Mouse (Mus musculus) neural tube, embryonic 15.5 days (tissue): ENCODE measurements around the gene Crybg1. TPM values are rescaled to one million over a fixed set of nuclear protein-coding genes. Genes with fewer than 3 reads are reported as not detected.

Experiments used
- ATAC-seq: fragments of 200-750 bp; cut with Nextera tagmentation; 2 replicates; pipeline ENCODE4 v1.8.0; 2017; ENCODE audit warnings: mild to moderate bottlenecking, moderate TSS enrichment, moderate library complexity; ENCODE audit not compliant: low FRiP score
- H3K27ac ChIP-seq: fragments of 300-500 bp; sonication (generic); replicated peaks from 2 replicates; pipeline ENCODE4 v1.5.1; 2015; ENCODE audit warnings: mild to moderate bottlenecking, inconsistent platforms
- H3K27me3 ChIP-seq: fragments of 300-500 bp; sonication (generic); replicated peaks from 2 replicates; pipeline ENCODE4 v1.6.1; 2015; ENCODE audit warnings: inconsistent platforms
- H3K36me3 ChIP-seq: fragments of 300-500 bp; sonication (generic); 2 replicates; pipeline ENCODE4 v1.6.1; 2015; ENCODE audit warnings: inconsistent platforms
- H3K4me1 ChIP-seq: fragments of 300-500 bp; sonication (generic); 2 replicates; pipeline ENCODE4 v1.6.1; 2015; ENCODE audit warnings: inconsistent platforms
- H3K4me2 ChIP-seq: fragments of 300-500 bp; sonication (generic); 2 replicates; pipeline ENCODE4 v1.6.1; 2015; ENCODE audit warnings: inconsistent platforms, mild to moderate bottlenecking, moderate library complexity
- H3K4me3 ChIP-seq: fragments of 300-500 bp; sonication (generic); replicated peaks from 2 replicates; pipeline ENCODE4 v1.5.1; 2015; ENCODE audit warnings: mild to moderate bottlenecking, inconsistent platforms
- H3K9ac ChIP-seq: fragments of 300-500 bp; sonication (generic); replicated peaks from 2 replicates; pipeline ENCODE4 v1.6.1; 2015; ENCODE audit warnings: mild to moderate bottlenecking, inconsistent platforms
- H3K9me3 ChIP-seq: fragments of 300-500 bp; sonication (generic); replicated peaks from 2 replicates; pipeline ENCODE4 v1.6.1; 2016; ENCODE audit warnings: inconsistent platforms
- WGBS: fragments of 180-500 bp; shearing (Covaris S2); methylation state at CpG from one replicate; pipeline ENCODE4 v1.1.7; 2015; ENCODE audit warnings: mixed read lengths; 5-methylcytosine and 5-hydroxymethylcytosine counted together
- polyA plus RNA-seq: library from polyadenylated mRNA; unstranded; fragments of >200 nt; fragmentation: Nextera tagmentation; extraction: Ambion mirVana; gene quantifications from 2 replicates; pipeline ENCODE4 v1.2.1, GENCODE M21; 2015

Gene Crybg1
- polyA plus RNA-seq, 1 experiment from 2014 or later = 0.12 TPM

- no peak overlapping the region for H3K27ac ChIP-seq
- no peaks in the 10 kb centered on the region for H3K36me3 ChIP-seq
- H3K4me2 ChIP-seq = no peak overlapping the region
- ATAC-seq = no peak
- no peaks in the 10 kb centered on the region for H3K9me3 ChIP-seq
- H3K9ac ChIP-seq = no peak overlapping the region
- H3K4me3 ChIP-seq = no peak overlapping the region
- 77% methylated on average over 1 of the region's 1 CpGs for WGBS
- no peaks in the 10 kb centered on the region for H3K4me1 ChIP-seq
- no peaks in the 10 kb centered on the region for H3K27me3 ChIP-seq
Observed at GRCm38 (mm10) chr10:44026105-44026504, 122.5 kb downstream of the Crybg1 start.

GRCm38 (mm10) chr10:44024705-44025104 is 123.9 kb downstream of the Crybg1 start:
- no peaks in the 10 kb centered on the region for H3K4me1 ChIP-seq
- 74% methylated on average over 10 of the region's 10 CpGs for WGBS
- ATAC-seq = no peak
- H3K27me3 ChIP-seq = no peaks in the 10 kb centered on the region
- H3K4me2 ChIP-seq = no peak overlapping the region
- H3K9me3 ChIP-seq = no peaks in the 10 kb centered on the region
- H3K4me3 ChIP-seq = no peak overlapping the region
- no peak overlapping the region for H3K27ac ChIP-seq
- no peaks in the 10 kb centered on the region for H3K36me3 ChIP-seq
- H3K9ac ChIP-seq = no peak overlapping the region

- Histone ChIP-seq H3K27me3 (no peaks in the 10 kb centered on the region), H3K9me3 (no peaks in the 10 kb centered on the region), H3K4me3 (no peak overlapping the region), H3K4me2 (no peak overlapping the region), H3K4me1 (no peaks in the 10 kb centered on the region), H3K27ac (no peak overlapping the region), H3K36me3 (no peaks in the 10 kb centered on the region), H3K9ac (no peak overlapping the region)
- ATAC-seq = no peak
- WGBS = 82% methylated on average over 4 of the region's 4 CpGs
Observed at GRCm38 (mm10) chr10:44020141-44020540, 128.5 kb downstream of the Crybg1 start.

- WGBS = 86% methylated on average over 4 of the region's 4 CpGs
- H3K9ac ChIP-seq = no peak overlapping the region
Observed at GRCm38 (mm10) chr10:44018562-44018961, 130.1 kb downstream of the Crybg1 start.

GRCm38 (mm10) chr10:44015631-44016030 is 133.0 kb downstream of the Crybg1 start:
- no peak overlapping the region for H3K4me3 ChIP-seq

More at GRCm38 (mm10) chr10:44018562-44018961, 130.1 kb downstream of the Crybg1 start:
- H3K36me3 ChIP-seq = no peaks in the 10 kb centered on the region
- H3K4me3 ChIP-seq = no peak overlapping the region
- no peak overlapping the region for H3K27ac ChIP-seq
- H3K9me3 ChIP-seq = no peaks in the 10 kb centered on the region
- no peaks in the 10 kb centered on the region for H3K4me1 ChIP-seq
- no peaks in the 10 kb centered on the region for H3K27me3 ChIP-seq
- H3K4me2 ChIP-seq = no peak overlapping the region
- no peak for ATAC-seq

GRCm38 (mm10) chr10:44013885-44014284 is 134.8 kb downstream of the Crybg1 start:
- ATAC-seq = no peak
- 62% methylated on average over 4 of the region's 4 CpGs for WGBS

More at GRCm38 (mm10) chr10:44015631-44016030, 133.0 kb downstream of the Crybg1 start:
- Histone ChIP-seq H3K4me2 (no peak overlapping the region), H3K27me3 (no peaks in the 10 kb centered on the region), H3K4me1 (no peaks in the 10 kb centered on the region), H3K9me3 (no peaks in the 10 kb centered on the region), H3K9ac (no peak overlapping the region), H3K27ac (no peak overlapping the region), H3K36me3 (no peaks in the 10 kb centered on the region)
- no peak for ATAC-seq
- WGBS = 92% methylated on average over 2 of the region's 2 CpGs

GRCm38 (mm10) chr10:44011408-44011807 is 137.2 kb downstream of the Crybg1 start:
- Histone ChIP-seq H3K4me2 (no peak overlapping the region), H3K4me1 (no peaks in the 10 kb centered on the region; the same call in 1 of the 2 replicates), H3K9ac (no peak overlapping the region), H3K36me3 (no peaks in the 10 kb centered on the region), H3K9me3 (no peaks in the 10 kb centered on the region), H3K4me3 (no peak overlapping the region), H3K27me3 (peaks cover 11% of the 10 kb centered on the region), H3K27ac (no peak overlapping the region)
- 81% methylated on average over 7 of the region's 7 CpGs for WGBS
- ATAC-seq = no peak

More at GRCm38 (mm10) chr10:44013885-44014284, 134.8 kb downstream of the Crybg1 start:
- H3K27me3 ChIP-seq = no peaks in the 10 kb centered on the region
- H3K4me1 ChIP-seq = no peaks in the 10 kb centered on the region
- no peaks in the 10 kb centered on the region for H3K36me3 ChIP-seq
- no peak overlapping the region for H3K27ac ChIP-seq
- no peak overlapping the region for H3K9ac ChIP-seq
- no peak overlapping the region for H3K4me3 ChIP-seq
- H3K4me2 ChIP-seq = no peak overlapping the region
- no peaks in the 10 kb centered on the region for H3K9me3 ChIP-seq

GRCm38 (mm10) chr10:44008808-44009207 is 139.8 kb downstream of the Crybg1 start:
- Histone ChIP-seq H3K4me2 (no peak overlapping the region), H3K4me3 (no peak overlapping the region), H3K9ac (no peak overlapping the region), H3K36me3 (no peaks in the 10 kb centered on the region), H3K27me3 (peaks cover 37% of the 10 kb centered on the region), H3K4me1 (peaks cover 18% of the 10 kb centered on the region), H3K27ac (no peak overlapping the region), H3K9me3 (no peaks in the 10 kb centered on the region)
- no peak for ATAC-seq

GRCm38 (mm10) chr10:44006815-44007214 is 141.8 kb downstream of the Crybg1 start:
- H3K9ac ChIP-seq = no peak overlapping the region
- ATAC-seq = no peak
- H3K27me3 ChIP-seq = peaks cover 57% of the 10 kb centered on the region
- H3K4me2 ChIP-seq = no peak overlapping the region
- H3K9me3 ChIP-seq = no peaks in the 10 kb centered on the region
- WGBS = 84% methylated on average over 4 of the region's 4 CpGs
- H3K4me1 ChIP-seq = peaks cover 25% of the 10 kb centered on the region
- no peak overlapping the region for H3K4me3 ChIP-seq
- no peaks in the 10 kb centered on the region for H3K36me3 ChIP-seq
- no peak overlapping the region for H3K27ac ChIP-seq

GRCm38 (mm10) chr10:44005677-44006641 is 142.7 kb downstream of the Crybg1 start:
- H3K4me1 ChIP-seq = peaks cover 25% of the 10 kb centered on the region
- H3K27me3 ChIP-seq = peaks cover 65% of the 10 kb centered on the region
- no peaks in the 10 kb centered on the region for H3K9me3 ChIP-seq
- ATAC-seq = no peak
- peak overlapping the region; percentile 65 for H3K4me2 ChIP-seq
- H3K4me3 ChIP-seq = peak overlapping the region; percentile 31
- H3K36me3 ChIP-seq = no peaks in the 10 kb centered on the region
- WGBS = 2% methylated on average over 40 of the region's 40 CpGs
- H3K27ac ChIP-seq = no peak overlapping the region
- no peak overlapping the region for H3K9ac ChIP-seq

- H3K36me3 ChIP-seq = no peaks in the 10 kb centered on the region
- H3K4me2 ChIP-seq = peak overlapping the region; percentile 66
- no peaks in the 10 kb centered on the region for H3K9me3 ChIP-seq
- no peak overlapping the region for H3K27ac ChIP-seq
- H3K27me3 ChIP-seq = peaks cover 70% of the 10 kb centered on the region
- peak overlapping the region; percentile 47 for H3K4me3 ChIP-seq
- WGBS = 0% methylated on average over 33 of the region's 33 CpGs
- 0 out of 2 replicates have a peak, but pooled peaks have one; percentile 20 for ATAC-seq
- H3K4me1 ChIP-seq = peaks cover 25% of the 10 kb centered on the region
- no peak overlapping the region for H3K9ac ChIP-seq
Observed at GRCm38 (mm10) chr10:44004221-44004751, 144.4 kb downstream of the Crybg1 start.
